12 mouse cellular contexts compared by ENCODE assay signal in the genomic region with DNA sequence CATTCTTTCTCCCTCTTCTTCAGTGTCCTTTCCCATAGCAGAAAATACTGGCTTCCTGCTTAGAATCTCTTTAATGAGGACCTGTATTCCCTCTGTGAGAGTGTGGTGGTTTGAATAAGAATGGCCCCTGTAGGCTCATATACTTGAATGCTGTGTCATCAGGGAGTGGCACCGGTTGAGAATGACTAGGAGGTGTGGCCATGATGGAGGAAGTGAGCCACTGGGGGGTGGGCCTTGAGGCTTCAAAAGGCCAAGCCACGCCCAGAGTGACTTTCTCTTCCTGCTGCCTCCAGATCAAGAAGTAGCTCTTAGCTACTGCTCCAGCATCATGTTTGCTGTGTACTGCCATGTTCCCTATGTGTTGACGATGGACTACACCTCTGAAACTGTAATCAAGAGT. TPM values are rescaled to one million over a fixed set of nuclear protein-coding genes. Genes with fewer than 3 reads are reported as not detected.
DNase-seq lines count a peak whose midpoint lies in the region; ATAC-seq and TF ChIP-seq lines count a peak whose summit lies in the region.
"Had no signal": no experiment of that assay in that cellular context is flagged by ENCODE, and none has a peak within 500 bp of the region (broad histone marks: within the 10 kb centered on the region; RNA-seq: fewer than 3 reads in every experiment).

No protein-coding gene starts in this region.

- TF ChIP-seq RAD21 in CH12.LX (IDR thresholded peaks at IDR 0.05; ENCODE audit: low read depth, low read length): no peak

- TF ChIP-seq CTCF in CH12.LX (conservative IDR thresholded peaks at IDR 0.05 in 1 of 2, IDR thresholded peaks at IDR 0.05 in 1 of 2; ENCODE audit: low read depth in 2 of 2, low read length in 2 of 2) (no peak), G1E (IDR thresholded peaks at IDR 0.05; ENCODE audit: low read depth, low read length) (no peak)

- dilution Hi-C loops in CH12.LX (cut with MboI; ENCODE audit: extremely low pct_ligation_motif_present, extremely low pct_unique_long_range_greater_than_20kb, low sequenced_read_pairs): no loop called here

- no peaks in the 10 kb centered on the region for H3K79me2 ChIP-seq in CH12.LX (replicated peaks; ENCODE audit: control insufficient read depth, extremely low read depth, insufficient read depth, poor library complexity, severe bottlenecking)

- H3K27ac ChIP-seq in CH12.LX (ENCODE audit: insufficient read depth, low read depth): no peak overlapping the region

- TF ChIP-seq POLR2A in CH12.LX (IDR thresholded peaks at IDR 0.05; ENCODE audit: low read depth, low read length): no peak

- DNase-seq in CH12.LX (ENCODE audit: extremely low read depth) (peak; percentile 76), G1E (ENCODE audit: low spot score) (no peak)
- DNase-seq in induced T-regulatory cell, adult 2 months (ENCODE audit: low read depth): peak; percentile 18
- DNase-seq in right cerebral cortex, postnatal 25 days: no peak
- no peak for DNase-seq in heart, adult 11 months
- DNase-seq in neural tube, embryonic 10.5 days (ENCODE audit: extremely low spot score, low spot score): no peak
- no peak for DNase-seq in testis, postnatal 14 days (ENCODE audit: low spot score)
- DNase-seq: cerebellum, adult 18-20 months; kidney, adult 18-20 months; right cerebral cortex, postnatal 4 days had no signal

- H3K36me3 ChIP-seq in CH12.LX (replicated peaks in 1 of 2; ENCODE audit: control insufficient read depth in 1 of 2, insufficient read depth in 1 of 2, low read length in 1 of 2) (no peaks in the 10 kb centered on the region), G1E (replicated peaks) (no peaks in the 10 kb centered on the region)

- H3K27me3 ChIP-seq in CH12.LX (replicated peaks): no peaks in the 10 kb centered on the region
- 0 out of 2 replicates have a peak, but pooled peaks cover 3% of the 10 kb centered on the region for H3K27me3 ChIP-seq in G1E (ENCODE audit: insufficient read depth, low read length)

- H3K9me3 ChIP-seq in CH12.LX (replicated peaks; ENCODE audit: low read length) (no peaks in the 10 kb centered on the region), G1E (replicated peaks) (0 out of 2 replicates have a peak, but pooled peaks cover 2% of the 10 kb centered on the region)

- TF ChIP-seq EP300 in CH12.LX (IDR thresholded peaks at IDR 0.05; ENCODE audit: low read length): no peak

- peaks cover 0 to 15% of the 10 kb centered on the region in 2 experiments; a peak in 1 of 4 replicates for H3K4me1 ChIP-seq in CH12.LX (ENCODE audit: control insufficient read depth in 1 of 2, insufficient read depth in 2 of 2)
- H3K4me1 ChIP-seq in G1E (ENCODE audit: insufficient read depth, low read depth, low read length): peaks cover 6% of the 10 kb centered on the region; the same call in 1 of the 2 replicates

- in situ Hi-C loops in CH12.LX (cut with MboI; ENCODE audit: low pct_ligation_motif_present, low pct_unique_long_range_greater_than_20kb, low sequenced_read_pairs): no loop called here

- H3K4me3 ChIP-seq in CH12.LX (replicated peaks in 1 of 3; ENCODE audit: low read depth in 2 of 3, low read length in 2 of 3, poor library complexity in 1 of 3) (no peak overlapping the region), G1E (ENCODE audit: low read depth, low read length) (no peak overlapping the region)
- H3K4me3 ChIP-seq: erythroblast, embryonic 14.5 days had no signal

- no peak overlapping the region for H3K9ac ChIP-seq in CH12.LX (ENCODE audit: insufficient read depth, low read depth)

- peak; percentile 34; the same call in 1 of the 2 replicates for ATAC-seq in G1E (ENCODE audit: extremely low read depth, insufficient number of reproducible peaks, low FRiP score, poor library complexity, severe bottlenecking)
- peak; percentile 92 for ATAC-seq in megakaryocyte, adult 5-6 weeks (ENCODE audit: poor library complexity, severe bottlenecking)

- H3K4me2 ChIP-seq in CH12.LX (ENCODE audit: insufficient read depth, low read depth, poor library complexity, severe bottlenecking): no peak overlapping the region

TF ChIP-seq in CH12.LX, 34 proteins besides CTCF, POLR2A, EP300 and RAD21:
- TF ChIP-seq POLR2AphosphoS2 (IDR thresholded peaks at IDR 0.05; ENCODE audit: low read depth, low read length) (no peak), TCF12 (IDR thresholded peaks at IDR 0.05; ENCODE audit: low read depth, low read length) (no peak), IRF4 (IDR thresholded peaks at IDR 0.05; ENCODE audit: low read depth, low read length) (no peak), ELF1 (IDR thresholded peaks at IDR 0.05; ENCODE audit: low read depth, low read length) (no peak), GABPA (IDR thresholded peaks at IDR 0.05; ENCODE audit: insufficient replicate concordance, low read depth, low read length) (no peak), MXI1 (IDR thresholded peaks at IDR 0.05; ENCODE audit: low read depth, low read length) (no peak), TBP (conservative IDR thresholded peaks at IDR 0.05; ENCODE audit: low read depth, low read length) (no peak), UBTF (IDR thresholded peaks at IDR 0.05; ENCODE audit: low read depth, low read length) (no peak)

RNA-seq across cellular contexts. Expression of a gene that starts 15.7 kb away (rescaled TPM):
- total RNA-seq in CH12.LX (2012; rRNA removed): under 0.01 TPM in 1 of 2 replicates, not detected in the other
- total RNA-seq in CH12.LX (2014; rRNA removed): not detected in 2 replicates
- 0.09 and 0.10 TPM in 2 replicates for polyA plus RNA-seq in CH12.LX (2012; ENCODE audit: insufficient read length, low read depth)
- total RNA-seq in G1E (2014; fragmentation: Nextera tagmentation): not detected in 2 replicates
- 0.06 and 0.16 TPM in 2 replicates for total RNA-seq in G1E (2017)
- 0.02 and 0.04 TPM in 2 replicates for polyA plus RNA-seq in G1E (2012)
- 0.02 and 0.20 TPM in 2 replicates for total RNA-seq in megakaryocyte, adult 5-6 weeks (2015)
- total RNA-seq in megakaryocyte, adult 5-6 weeks (2017): 0.04 TPM in 1 of 2 replicates, not detected in the other
- polyA plus RNA-seq: erythroblast, embryonic 14.5 days had no signal

Comparison
In these comparisons a context has a peak if more than half of its experiments do, and no peak if none do; other contexts are left out.
1. DNase-seq: peak in CH12.LX (single experiment) and induced T-regulatory cell, adult 2 months (single experiment); none in G1E (single experiment), right cerebral cortex, postnatal 25 days (single experiment), heart, adult 11 months (single experiment), neural tube, embryonic 10.5 days (single experiment) and testis, postnatal 14 days (single experiment).